Mouse (Mus musculus) B cell, adult 2 months (primary cell): ENCODE data around the gene 2700097O09Rik.
"Not testable (repeated sequence)": the region's sequence is repeated elsewhere in the genome, so short reads cannot be mapped to it uniquely, and the experiment has no call there.

Source experiments
- DNase-seq, 2 experiments: peaks; one replicate each; pipeline ENCODE4 v3.0.0; 2022

The 2700097O09Rik gene

DNA sequence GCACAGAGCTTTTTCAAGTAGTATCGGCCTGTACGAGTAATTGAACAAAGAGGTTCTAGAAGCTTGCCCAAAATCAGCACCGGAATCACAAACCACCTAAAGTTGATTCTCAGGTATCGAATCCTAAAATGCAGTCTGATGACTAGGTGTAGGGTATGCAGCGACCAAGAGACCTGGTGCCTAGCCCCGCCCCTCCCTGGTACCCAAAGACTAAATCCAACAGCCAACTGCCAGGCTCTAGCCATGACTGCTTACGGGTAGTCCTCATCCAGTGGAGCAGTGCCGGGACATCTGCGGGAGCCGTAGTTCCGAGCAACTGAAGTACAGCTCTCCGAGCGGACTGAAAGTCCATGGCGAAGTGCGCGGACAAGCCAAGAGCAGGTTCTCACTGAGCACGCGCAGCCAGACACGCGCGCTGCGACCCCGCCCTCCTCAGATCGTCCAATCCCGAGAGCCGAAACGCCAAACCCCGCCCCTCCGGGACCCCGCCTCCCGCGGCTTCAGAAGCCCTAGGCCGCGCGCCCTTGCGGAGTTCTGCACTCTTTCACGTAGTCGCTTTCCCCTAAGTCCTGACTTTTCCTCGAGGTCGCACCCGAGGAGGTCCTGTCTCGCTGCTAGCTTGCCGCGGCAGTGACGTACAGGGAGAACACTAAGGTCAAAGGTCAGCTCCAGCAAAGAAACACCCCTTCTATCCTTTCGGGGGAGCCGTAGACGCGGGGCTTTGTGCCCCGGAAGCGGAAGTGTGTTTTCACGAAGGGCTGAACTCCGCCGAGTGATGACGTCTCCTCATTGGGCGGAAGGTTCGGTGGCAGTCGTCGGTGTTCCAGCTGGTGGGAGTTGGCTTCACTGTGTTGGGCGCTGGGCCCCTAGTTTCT is at the start of gene 2700097O09Rik, which contains the start of gene Srp54a:
Gene 2700097O09Rik (minus strand): TSS at position 385 of the 875 bp plus-strand sequence.
Gene Srp54a (plus strand): TSS at position 537 of the 875 bp plus-strand sequence.
- DNase-seq, result peak; percentile 95 to 96

GRCm38 (mm10) chr12:55124731-55125130 is 44.8 kb upstream of the 2700097O09Rik start:
- DNase-seq, result not testable (repeated sequence)

DNA sequence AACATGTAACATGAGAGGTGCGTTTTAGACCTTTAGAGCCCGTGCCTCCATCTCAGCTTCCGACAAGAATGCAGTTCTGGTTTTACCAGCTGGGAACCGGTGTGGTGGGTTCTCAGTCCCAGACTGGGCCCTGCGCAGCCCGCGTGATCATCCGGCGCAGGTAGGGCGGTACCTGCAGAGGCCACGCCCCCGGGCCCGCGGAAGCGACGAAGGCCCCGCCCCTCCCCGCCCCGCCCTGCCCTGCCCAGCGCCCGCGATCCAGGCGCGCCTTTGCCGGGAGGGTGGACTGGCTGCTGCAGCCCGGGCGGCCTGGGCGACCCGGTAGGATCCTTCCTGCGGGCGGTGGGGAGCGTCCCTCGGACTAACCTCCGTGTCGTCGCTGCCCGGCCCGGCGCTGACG is 44.3 kb upstream of the 2700097O09Rik start, which contains the start of gene Fam177a:
Gene Fam177a (plus strand): TSS at position 228 of the 400 bp plus-strand sequence.
- not testable (repeated sequence) for DNase-seq

- DNase-seq, result not testable (repeated sequence)
These were observed 32.7 kb upstream of the 2700097O09Rik start for GRCm38 (mm10) chr12:55112616-55113015.

GRCm38 (mm10) chr12:55092127-55092526 is 12.2 kb upstream of the 2700097O09Rik start:
- DNase-seq, result not testable (repeated sequence)

DNA sequence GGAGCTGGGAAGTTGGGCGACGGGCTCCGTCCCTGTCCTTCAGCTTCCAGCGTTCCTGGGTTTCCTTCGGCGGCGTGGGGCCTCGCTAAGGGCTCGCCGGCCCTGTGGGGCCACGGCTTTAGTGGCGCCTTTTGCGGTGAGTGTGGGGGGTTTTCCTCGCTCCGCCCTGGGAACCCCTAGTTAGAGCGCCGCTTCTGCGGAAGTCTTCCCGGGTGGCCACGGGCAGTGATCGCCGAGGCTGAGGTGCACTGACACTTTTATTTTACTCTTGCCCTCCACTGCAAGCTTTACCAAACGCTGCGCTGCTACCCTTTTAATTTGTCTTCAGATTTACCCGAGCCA is 662 bp upstream of the 2700097O09Rik start:
- not testable (repeated sequence) for DNase-seq

DNA sequence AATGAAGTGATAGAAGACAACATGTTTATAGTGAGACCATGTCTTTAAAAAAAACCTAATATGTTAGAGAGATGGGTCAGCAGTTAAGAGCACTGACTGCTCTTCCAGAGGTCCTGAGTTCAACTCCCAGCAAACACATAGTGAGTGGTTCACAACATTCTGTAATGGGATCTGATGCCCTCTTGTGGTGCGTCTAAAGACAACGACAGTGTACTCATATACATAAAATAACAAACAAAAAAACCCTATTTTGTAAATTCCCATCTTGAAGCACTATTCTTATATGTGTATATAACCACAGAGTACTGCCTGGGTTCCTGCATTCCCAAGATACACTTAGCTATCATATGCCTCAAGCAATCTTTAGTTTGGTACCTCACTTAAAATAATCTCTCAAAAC is 1.2 kb downstream of the 2700097O09Rik start:
- peak; percentile 37 to 40 for DNase-seq

DNA sequence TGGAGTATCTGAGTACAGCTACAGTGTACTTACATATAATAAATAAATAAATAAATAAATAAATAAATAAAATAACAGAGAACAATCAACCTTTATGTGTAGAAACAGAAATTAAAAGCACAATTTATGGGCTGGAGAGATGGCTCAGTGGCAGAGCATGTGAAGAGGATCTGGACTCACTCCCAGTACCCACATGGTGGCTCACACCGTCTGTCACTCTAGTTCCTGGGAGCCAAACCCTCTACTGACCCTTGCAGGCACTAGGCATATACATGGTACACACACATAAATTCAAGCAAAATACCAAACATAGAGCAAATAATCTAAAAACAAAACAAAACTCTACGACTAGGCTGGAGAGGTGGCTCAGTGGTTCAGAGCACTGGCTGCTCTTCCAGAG is 4.6 kb downstream of the 2700097O09Rik start:
- no peak for DNase-seq

DNA sequence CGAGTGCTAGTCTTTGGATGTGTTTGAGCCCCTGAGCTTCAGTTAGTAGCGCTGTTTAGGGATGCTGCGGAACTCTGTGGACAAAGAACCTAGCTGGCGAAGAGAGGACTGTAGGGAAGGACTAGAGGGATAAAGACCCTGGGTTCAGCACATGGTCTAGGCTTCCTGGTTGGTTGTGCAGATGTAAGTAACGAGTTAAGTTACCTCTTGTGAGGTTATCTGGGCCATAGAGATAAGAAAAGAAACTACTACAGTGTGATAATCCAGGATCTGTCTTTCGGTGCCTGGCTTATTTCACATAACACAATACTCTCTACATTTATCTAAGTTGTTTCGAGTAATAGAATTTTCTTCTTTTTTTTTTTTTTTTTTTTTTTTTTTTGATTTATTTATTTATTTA is 6.2 kb downstream of the 2700097O09Rik start:
- no peak for DNase-seq

- no peak for DNase-seq
These were observed 7.4 kb downstream of the 2700097O09Rik start for GRCm38 (mm10) chr12:55072495-55072894.

GRCm38 (mm10) chr12:55062141-55062540 is 17.8 kb downstream of the 2700097O09Rik start:
- no peak for DNase-seq

GRCm38 (mm10) chr12:55061006-55061405 is 18.9 kb downstream of the 2700097O09Rik start:
- DNase-seq, result no peak

- DNase-seq, result no peak
These were observed 19.6 kb downstream of the 2700097O09Rik start for GRCm38 (mm10) chr12:55060212-55060898.

DNA sequence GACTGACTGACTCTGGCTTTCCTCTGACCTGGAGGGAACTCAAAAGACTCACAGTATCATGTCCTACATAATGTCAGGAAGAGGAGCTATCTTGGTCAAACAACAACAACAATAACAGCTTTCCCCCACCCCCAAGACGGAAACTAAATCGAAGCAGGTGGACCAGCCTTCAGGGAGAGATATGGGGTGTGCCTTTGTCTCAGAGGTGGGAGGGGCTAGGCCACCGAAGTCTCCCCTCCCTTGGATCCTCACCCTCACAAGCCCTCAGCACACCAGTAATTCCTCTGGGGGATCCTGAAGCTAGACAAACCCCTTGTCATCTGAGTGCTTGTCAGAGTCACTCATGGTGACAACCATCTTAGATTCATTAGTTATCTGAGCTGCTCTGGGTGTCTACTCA is 20.1 kb downstream of the 2700097O09Rik start:
- no peak for DNase-seq

- no peak for DNase-seq
These were observed 20.9 kb downstream of the 2700097O09Rik start for GRCm38 (mm10) chr12:55058865-55059615.

- DNase-seq, result no peak
These were observed 23.2 kb downstream of the 2700097O09Rik start for GRCm38 (mm10) chr12:55056703-55057102.

DNA sequence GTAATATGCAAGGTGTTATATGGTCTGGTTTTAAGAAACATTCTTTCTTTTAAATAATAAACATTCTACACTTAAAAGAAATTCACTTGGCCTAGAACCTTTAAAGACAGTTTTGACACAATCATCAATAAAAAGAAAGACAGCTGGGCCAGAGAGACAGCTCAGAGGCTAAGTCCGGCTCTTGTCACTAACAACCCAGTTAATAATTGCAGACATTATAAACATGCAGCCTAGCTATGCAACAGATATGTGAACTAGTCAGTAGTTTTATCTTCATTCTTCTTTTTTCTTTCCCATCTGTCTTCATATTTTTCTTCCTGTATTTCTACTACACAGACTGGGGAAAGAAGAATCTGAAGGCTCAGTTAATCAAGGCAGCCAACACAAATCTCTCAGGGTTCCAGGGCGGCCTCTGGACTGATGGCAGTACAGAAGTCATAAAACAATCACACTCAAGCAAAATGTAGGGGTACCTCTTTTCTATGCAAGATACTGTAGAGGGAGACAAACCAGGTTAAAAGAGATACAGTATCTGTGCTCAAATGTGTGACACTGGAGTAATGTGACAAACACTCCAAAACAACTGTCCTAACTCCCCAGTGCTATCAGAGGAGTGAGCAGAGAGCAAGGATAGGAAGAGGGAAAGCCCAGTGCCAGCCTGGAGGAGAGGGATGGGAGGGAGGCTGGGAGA is 25.2 kb downstream of the 2700097O09Rik start:
- DNase-seq, result no peak

DNA sequence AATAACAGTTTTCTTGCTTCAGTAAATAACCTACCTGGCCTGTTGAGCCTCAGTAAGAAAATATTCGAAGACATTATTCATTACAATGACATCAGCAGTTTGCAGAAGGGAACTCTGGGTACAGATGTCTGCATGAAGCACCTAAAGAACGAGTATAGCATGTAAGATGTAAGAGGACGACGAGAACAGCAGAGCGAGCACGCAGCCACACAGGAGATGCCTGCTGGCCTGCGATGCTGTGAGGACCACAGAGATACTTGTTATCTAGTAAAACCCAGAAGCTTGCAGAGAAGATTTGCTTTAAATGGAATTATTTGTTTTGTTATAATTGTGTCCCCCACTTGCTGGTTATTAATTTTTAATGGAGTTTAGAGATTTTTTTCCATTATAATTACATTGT is 26.6 kb downstream of the 2700097O09Rik start:
- DNase-seq, result no peak

DNA sequence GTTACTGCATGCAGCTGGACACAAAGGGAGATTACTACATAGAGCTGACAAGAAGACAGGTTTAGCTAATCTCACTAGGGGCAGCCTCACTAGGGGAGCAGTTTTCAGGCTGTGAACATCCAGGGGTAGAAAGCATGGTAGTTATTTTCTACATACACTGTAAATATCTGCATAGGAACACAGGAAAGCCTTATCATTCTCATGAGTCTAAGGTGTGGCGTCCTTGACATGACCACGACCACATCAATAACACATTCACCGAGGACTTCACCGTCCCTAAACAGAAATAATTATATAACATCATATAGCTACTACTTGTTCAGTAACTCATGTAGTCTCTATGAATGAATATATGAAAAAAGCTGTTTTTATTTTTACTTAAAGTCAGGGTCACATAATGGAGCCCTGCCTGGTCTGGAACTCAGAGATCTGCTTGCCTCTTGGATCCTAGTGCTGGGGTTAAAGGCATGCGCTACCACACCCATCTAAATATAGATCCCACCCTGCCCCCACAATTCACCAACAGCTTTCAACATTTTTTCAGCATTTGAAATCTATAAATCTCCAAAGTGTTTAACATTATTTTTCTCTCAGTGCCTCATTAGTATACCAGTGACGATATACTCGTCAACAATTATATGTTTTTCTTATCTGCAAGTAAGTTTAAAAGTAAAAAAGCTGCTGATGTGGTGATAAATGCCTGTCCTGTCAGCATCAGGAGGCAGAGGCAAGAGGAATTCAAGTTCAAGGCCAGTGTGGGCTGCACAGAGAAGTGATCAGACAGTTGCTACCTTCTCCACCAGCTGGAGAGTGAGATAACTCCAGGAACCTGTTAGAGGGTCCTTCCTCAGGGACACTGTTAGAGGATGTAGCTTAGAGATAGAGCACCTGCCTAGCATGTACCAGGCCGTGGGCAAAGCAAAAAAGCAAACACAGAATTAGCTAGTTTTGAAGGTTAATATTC is 28.4 kb downstream of the 2700097O09Rik start:
- DNase-seq, result no peak

- DNase-seq, result no peak
These were observed 30.1 kb downstream of the 2700097O09Rik start for GRCm38 (mm10) chr12:55049731-55050353.

- no peak for DNase-seq
These were observed 38.9 kb downstream of the 2700097O09Rik start for GRCm38 (mm10) chr12:55041011-55041410.
